Mouse (Mus musculus): ENCODE measurements at regions not wholly inside any gene's neighbourhood (a gene's known extent, or its start where the extent isn't known, plus 50 kb on each side); places are given as distances from the start of the nearest gene placed in this dataset.

- peak; percentile 16 for DNase-seq (ENCODE audit: low read depth, low spot score)
- H3K27me3 ChIP-seq (ENCODE audit: control insufficient read depth, insufficient read depth, low read length, poor library complexity, severe bottlenecking) = no peaks in the 10 kb centered on the region
Observed at GRCm38 (mm10) chr2:133614672-133615071, 62.7 kb downstream of the Bmp2 start.

GRCm38 (mm10) chr2:133615299-133615698, 63.3 kb downstream of the Bmp2 start:
- H3K36me3 ChIP-seq (ENCODE audit: control insufficient read depth, insufficient read depth, low read length, poor library complexity, severe bottlenecking) = no peaks in the 10 kb centered on the region
- DNase-seq (ENCODE audit: low read depth, low spot score) = no peak
- no peaks in the 10 kb centered on the region for H3K27me3 ChIP-seq (ENCODE audit: control insufficient read depth, insufficient read depth, low read length, poor library complexity, severe bottlenecking)

More at GRCm38 (mm10) chr2:133614672-133615071, 62.7 kb downstream of the Bmp2 start:
- no peaks in the 10 kb centered on the region for H3K36me3 ChIP-seq (ENCODE audit: control insufficient read depth, insufficient read depth, low read length, poor library complexity, severe bottlenecking)

- DNase-seq (ENCODE audit: low read depth, low spot score) = no peak
- Histone ChIP-seq H3K36me3 (ENCODE audit: control insufficient read depth, insufficient read depth, low read length, poor library complexity, severe bottlenecking) (no peaks in the 10 kb centered on the region), H3K27me3 (ENCODE audit: control insufficient read depth, insufficient read depth, low read length, poor library complexity, severe bottlenecking) (no peaks in the 10 kb centered on the region)
Observed at GRCm38 (mm10) chr2:133617317-133617835, 65.4 kb downstream of the Bmp2 start.

- Histone ChIP-seq H3K36me3 (ENCODE audit: control insufficient read depth, insufficient read depth, low read length, poor library complexity, severe bottlenecking) (no peaks in the 10 kb centered on the region), H3K27me3 (ENCODE audit: control insufficient read depth, insufficient read depth, low read length, poor library complexity, severe bottlenecking) (no peaks in the 10 kb centered on the region)
- DNase-seq (ENCODE audit: low read depth, low spot score) = no peak
Observed at GRCm38 (mm10) chr2:133622523-133622922, 70.6 kb downstream of the Bmp2 start.

GRCm38 (mm10) chr2:133625542-133625941, 73.6 kb downstream of the Bmp2 start:
- Histone ChIP-seq H3K36me3 (ENCODE audit: control insufficient read depth, insufficient read depth, low read length, poor library complexity, severe bottlenecking) (no peaks in the 10 kb centered on the region), H3K27me3 (ENCODE audit: control insufficient read depth, insufficient read depth, low read length, poor library complexity, severe bottlenecking) (no peaks in the 10 kb centered on the region)
- DNase-seq (ENCODE audit: low read depth, low spot score) = no peak

- Histone ChIP-seq H3K27me3 (ENCODE audit: control insufficient read depth, insufficient read depth, low read length, poor library complexity, severe bottlenecking) (no peaks in the 10 kb centered on the region), H3K36me3 (ENCODE audit: control insufficient read depth, insufficient read depth, low read length, poor library complexity, severe bottlenecking) (no peaks in the 10 kb centered on the region)
- DNase-seq (ENCODE audit: low read depth, low spot score) = no peak
Observed at GRCm38 (mm10) chr2:133628874-133629273, 76.9 kb downstream of the Bmp2 start.

GRCm38 (mm10) chr2:133635434-133635833, 83.5 kb downstream of the Bmp2 start:
- H3K27me3 ChIP-seq (ENCODE audit: control insufficient read depth, insufficient read depth, low read length, poor library complexity, severe bottlenecking) = no peaks in the 10 kb centered on the region
- no peaks in the 10 kb centered on the region for H3K36me3 ChIP-seq (ENCODE audit: control insufficient read depth, insufficient read depth, low read length, poor library complexity, severe bottlenecking)
- no peak for DNase-seq (ENCODE audit: low read depth, low spot score)

GRCm38 (mm10) chr2:133649874-133650481, 98.0 kb downstream of the Bmp2 start:
- Histone ChIP-seq H3K36me3 (ENCODE audit: control insufficient read depth, insufficient read depth, low read length, poor library complexity, severe bottlenecking) (no peaks in the 10 kb centered on the region), H3K27me3 (ENCODE audit: control insufficient read depth, insufficient read depth, low read length, poor library complexity, severe bottlenecking) (no peaks in the 10 kb centered on the region)
- no peak for DNase-seq (ENCODE audit: low read depth, low spot score)

- no peak for DNase-seq (ENCODE audit: low read depth, low spot score)
- Histone ChIP-seq H3K36me3 (ENCODE audit: control insufficient read depth, insufficient read depth, low read length, poor library complexity, severe bottlenecking) (no peaks in the 10 kb centered on the region), H3K27me3 (ENCODE audit: control insufficient read depth, insufficient read depth, low read length, poor library complexity, severe bottlenecking) (no peaks in the 10 kb centered on the region)
Observed at GRCm38 (mm10) chr2:133666331-133667054, 114.5 kb downstream of the Bmp2 start.

- Histone ChIP-seq H3K36me3 (ENCODE audit: control insufficient read depth, insufficient read depth, low read length, poor library complexity, severe bottlenecking) (no peaks in the 10 kb centered on the region), H3K27me3 (ENCODE audit: control insufficient read depth, insufficient read depth, low read length, poor library complexity, severe bottlenecking) (no peaks in the 10 kb centered on the region)
- no peak for DNase-seq (ENCODE audit: low read depth, low spot score)
Observed at GRCm38 (mm10) chr2:133667055-133667395, 115.1 kb downstream of the Bmp2 start.

GRCm38 (mm10) chr2:133669821-133670220, 117.9 kb downstream of the Bmp2 start:
- Histone ChIP-seq H3K27me3 (ENCODE audit: control insufficient read depth, insufficient read depth, low read length, poor library complexity, severe bottlenecking) (no peaks in the 10 kb centered on the region), H3K36me3 (ENCODE audit: control insufficient read depth, insufficient read depth, low read length, poor library complexity, severe bottlenecking) (no peaks in the 10 kb centered on the region)
- no peak for DNase-seq (ENCODE audit: low read depth, low spot score)

GRCm38 (mm10) chr2:133671528-133671927, 119.6 kb downstream of the Bmp2 start:
- no peak for DNase-seq (ENCODE audit: low read depth, low spot score)
- Histone ChIP-seq H3K36me3 (ENCODE audit: control insufficient read depth, insufficient read depth, low read length, poor library complexity, severe bottlenecking) (no peaks in the 10 kb centered on the region), H3K27me3 (ENCODE audit: control insufficient read depth, insufficient read depth, low read length, poor library complexity, severe bottlenecking) (no peaks in the 10 kb centered on the region)

- H3K27me3 ChIP-seq (ENCODE audit: control insufficient read depth, insufficient read depth, low read length, poor library complexity, severe bottlenecking) = no peaks in the 10 kb centered on the region; the same call in 1 of the 2 replicates
- H3K36me3 ChIP-seq (ENCODE audit: control insufficient read depth, insufficient read depth, low read length, poor library complexity, severe bottlenecking) = no peaks in the 10 kb centered on the region
- no peak for DNase-seq (ENCODE audit: low read depth, low spot score)
Observed at GRCm38 (mm10) chr2:133684367-133684766, 132.4 kb downstream of the Bmp2 start.

GRCm38 (mm10) chr2:133688121-133688787, 136.3 kb downstream of the Bmp2 start:
- Histone ChIP-seq H3K27me3 (ENCODE audit: control insufficient read depth, insufficient read depth, low read length, poor library complexity, severe bottlenecking) (no peaks in the 10 kb centered on the region), H3K36me3 (ENCODE audit: control insufficient read depth, insufficient read depth, low read length, poor library complexity, severe bottlenecking) (no peaks in the 10 kb centered on the region)
- no peak for DNase-seq (ENCODE audit: low read depth, low spot score)

GRCm38 (mm10) chr2:133688788-133689155, 136.8 kb downstream of the Bmp2 start:
- H3K36me3 ChIP-seq (ENCODE audit: control insufficient read depth, insufficient read depth, low read length, poor library complexity, severe bottlenecking) = no peaks in the 10 kb centered on the region
- no peaks in the 10 kb centered on the region for H3K27me3 ChIP-seq (ENCODE audit: control insufficient read depth, insufficient read depth, low read length, poor library complexity, severe bottlenecking)
- no peak for DNase-seq (ENCODE audit: low read depth, low spot score)

Data from splenic B cell, adult 2 months (primary cell).